Mouse (Mus musculus): ENCODE results near the gene Cacna1g.

DNA sequence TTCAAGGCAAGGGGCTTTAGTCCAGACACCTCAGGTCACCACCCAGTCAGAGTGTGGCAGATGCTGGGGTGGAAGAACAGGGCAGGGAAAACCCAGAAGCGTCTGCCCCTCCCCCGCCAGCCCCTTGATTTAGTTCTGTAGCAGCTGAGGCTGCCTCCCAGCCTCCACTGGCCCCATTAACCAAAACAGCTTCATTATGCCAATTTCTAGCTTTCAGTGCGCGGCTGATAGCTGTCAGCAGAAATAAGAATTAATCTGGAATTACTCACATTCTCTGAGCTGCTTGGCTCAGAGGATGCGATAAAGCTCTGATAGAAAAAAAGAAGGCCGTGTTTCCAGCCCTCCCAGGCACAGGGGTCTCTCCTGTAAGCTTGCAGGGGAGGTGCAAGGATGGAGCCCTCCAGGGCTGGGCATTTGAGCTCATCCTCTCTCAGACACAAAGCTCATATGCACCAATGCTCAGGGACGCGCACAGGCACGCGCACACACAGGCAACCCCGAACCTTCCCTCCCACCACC is 66.1 kb downstream of the Cacna1g start:
- TF ChIP-seq TAL1 (conservative IDR thresholded peaks at IDR 0.05; ENCODE audit: low read depth, low read length), result no peak
- no peak for TF ChIP-seq CTCF (IDR thresholded peaks at IDR 0.05; ENCODE audit: low read depth, low read length)
- TF ChIP-seq GATA1 (IDR thresholded peaks at IDR 0.05; ENCODE audit: borderline replicate concordance, low read length), result no peak
- TF ChIP-seq GATA2 (IDR thresholded peaks at IDR 0.05; ENCODE audit: borderline replicate concordance, low read depth, low read length), result no peak
- no peak for TF ChIP-seq POLR2AphosphoS5 (IDR thresholded peaks at IDR 0.05; ENCODE audit: insufficient replicate concordance, low read depth, low read length)
